Mouse (Mus musculus) erythroblast, adult 5-6 weeks (primary cell): ENCODE results near the gene Hoxa7. TPM values are rescaled to one million over a fixed set of nuclear protein-coding genes. Genes with fewer than 3 reads are reported as not detected.

ENCODE experiments used
- ATAC-seq: replicated peaks from 2 replicates; pipeline ENCODE4 v1.8.0; 2016; ENCODE audit warnings: moderate number of reproducible peaks, mild to moderate bottlenecking, moderate TSS enrichment, inconsistent platforms; ENCODE audit not compliant: poor library complexity, low FRiP score, severe bottlenecking
- total RNA-seq, 2 experiments: library from RNA; stranded (forward) in 1 of 2; stranded (reverse) in 1 of 2; fragments of 150-400 nt in 1 of 2; fragments of 200-764, 138-1000 nt in 1 of 2; gene quantifications; 2 replicates each; pipeline versions ENCODE4 v1.2.3 to v1.2.4; 2015 to 2017; ENCODE audit warnings: low replicate concordance in 2 of 2

Gene Hoxa7
- total RNA-seq, 2 experiments from 2014 or later = 0.77 to 2.1 TPM

- no peak for ATAC-seq
These were observed 17.5 kb downstream of the Hoxa7 start, which contains the start of gene Hoxa5 for GRCm38 (mm10) chr6:52204050-52204752. Gene Hoxa5 (minus strand): TSS chr6:52204587.

- no peak for ATAC-seq
These were observed 18.1 kb downstream of the Hoxa7 start for GRCm38 (mm10) chr6:52203371-52204049.

GRCm38 (mm10) chr6:52203121-52203370 is 18.6 kb downstream of the Hoxa7 start:
- no peak for ATAC-seq

- ATAC-seq = no peak
These were observed 19.1 kb downstream of the Hoxa7 start for GRCm38 (mm10) chr6:52202362-52203120.

- no peak for ATAC-seq
These were observed 20.4 kb downstream of the Hoxa7 start for GRCm38 (mm10) chr6:52201269-52201668.

GRCm38 (mm10) chr6:52200751-52201250 is 20.9 kb downstream of the Hoxa7 start:
- ATAC-seq = no peak

- no peak for ATAC-seq
These were observed 21.4 kb downstream of the Hoxa7 start for GRCm38 (mm10) chr6:52200073-52200750.

- ATAC-seq = no peak
These were observed 24.4 kb downstream of the Hoxa7 start for GRCm38 (mm10) chr6:52197271-52197670.

- ATAC-seq = no peak
These were observed 24.8 kb downstream of the Hoxa7 start for GRCm38 (mm10) chr6:52196811-52197210.

- ATAC-seq = no peak
These were observed 27.0 kb downstream of the Hoxa7 start for GRCm38 (mm10) chr6:52194690-52195089.

GRCm38 (mm10) chr6:52191860-52192550 is 29.6 kb downstream of the Hoxa7 start:
- peak; percentile 57; the same call in 1 of the 2 replicates for ATAC-seq

GRCm38 (mm10) chr6:52190906-52191810 is 30.5 kb downstream of the Hoxa7 start, which contains the start of gene Hoxa4:
Gene Hoxa4 (minus strand): TSS chr6:52191753.
- ATAC-seq = no peak

GRCm38 (mm10) chr6:52190410-52190809 is 31.2 kb downstream of the Hoxa7 start:
- no peak for ATAC-seq

GRCm38 (mm10) chr6:52189909-52190308 is 31.7 kb downstream of the Hoxa7 start:
- no peak for ATAC-seq

GRCm38 (mm10) chr6:52189172-52189591 is 32.5 kb downstream of the Hoxa7 start:
- ATAC-seq = no peak

GRCm38 (mm10) chr6:52186500-52186899 is 35.2 kb downstream of the Hoxa7 start:
- no peak for ATAC-seq

GRCm38 (mm10) chr6:52185834-52186233 is 35.8 kb downstream of the Hoxa7 start:
- no peak for ATAC-seq

GRCm38 (mm10) chr6:52185222-52185621 is 36.4 kb downstream of the Hoxa7 start:
- no peak for ATAC-seq
